Mouse (Mus musculus): ENCODE results near the gene Slc50a1.

- peak; percentile 86 for TF ChIP-seq CTCF (IDR thresholded peaks at IDR 0.05; ENCODE audit: low read depth)
- no peak for TF ChIP-seq EP300 (optimal IDR thresholded peaks at IDR 0.05)
These were observed 28.0 kb downstream of the Slc50a1 start for GRCm38 (mm10) chr3:89242331-89242895.
